In the genomic region with DNA sequence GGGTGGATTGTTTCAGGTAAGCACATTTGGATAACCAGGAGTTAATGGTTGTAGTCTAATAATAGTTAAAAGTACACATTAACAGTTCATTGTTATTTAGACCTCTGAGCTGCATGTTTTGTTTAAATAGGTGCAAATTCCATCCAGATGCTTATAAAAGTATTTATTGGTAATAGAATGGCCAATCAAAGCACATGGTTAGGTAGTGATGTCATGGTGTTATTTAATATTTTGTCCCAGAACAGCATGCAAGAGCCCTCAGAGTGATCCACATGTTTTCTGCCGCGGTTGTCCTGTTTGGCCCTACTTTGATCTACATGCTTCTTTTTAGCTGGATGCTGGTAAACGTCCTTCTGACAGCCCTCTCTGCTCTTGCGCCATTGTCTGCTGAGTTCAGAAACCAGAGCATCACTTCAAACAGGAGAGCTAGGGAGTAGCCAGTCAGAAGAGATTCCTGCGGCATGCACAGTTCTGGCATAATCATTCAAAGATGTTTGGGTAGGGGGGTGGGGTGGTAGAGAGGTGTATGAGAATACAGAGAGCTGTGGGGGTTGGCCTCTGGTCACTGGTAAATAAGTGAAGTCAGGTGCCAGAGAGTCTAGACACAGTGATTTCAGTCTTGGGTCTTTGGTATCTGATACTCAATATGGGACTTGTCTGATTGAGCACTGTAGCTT, we compare ENCODE assay signal across 15 mouse cellular contexts.
DNase-seq lines count a peak whose midpoint lies in the region; ATAC-seq and TF ChIP-seq lines count a peak whose summit lies in the region.
"Had no signal": no experiment of that assay in that cellular context is flagged by ENCODE, and none has a peak within 500 bp of the region (broad histone marks: within the 10 kb centered on the region; RNA-seq: fewer than 3 reads in every experiment).

No protein-coding gene starts in this region.

- 52% methylated on average over 5 of the region's 5 CpGs for whole genome bisulfite sequencing in kidney, embryonic 14.5 days
- WGBS in embryonic facial prominence, embryonic 12.5 days: 17% methylated on average over 5 of the region's 5 CpGs
- 12% methylated on average over 5 of the region's 5 CpGs for WGBS in limb, embryonic 14.5 days

- no peaks in the 10 kb centered on the region for H3K9me3 ChIP-seq in kidney, embryonic 14.5 days (ENCODE audit: control insufficient read depth, low read length)
- H3K9me3 ChIP-seq in embryonic facial prominence, embryonic 12.5 days: no peaks in the 10 kb centered on the region
- no peaks in the 10 kb centered on the region for H3K9me3 ChIP-seq in limb, embryonic 14.5 days (ENCODE audit: control insufficient read depth, low read length)
- H3K9me3 ChIP-seq: liver, embryonic 13.5 days had no signal

- no peak overlapping the region for H3K4me2 ChIP-seq in kidney, embryonic 14.5 days (replicated peaks; ENCODE audit: low read depth, low read length)
- no peak overlapping the region for H3K4me2 ChIP-seq in embryonic facial prominence, embryonic 12.5 days (replicated peaks)
- H3K4me2 ChIP-seq in limb, embryonic 14.5 days (replicated peaks; ENCODE audit: low read depth, low read length, severe bottlenecking): peak overlapping the region; percentile 32
- H3K4me2 ChIP-seq: liver, embryonic 13.5 days had no signal

- H3K4me1 ChIP-seq in kidney, embryonic 14.5 days (ENCODE audit: control insufficient read depth, insufficient read depth, low read length): no peaks in the 10 kb centered on the region
- peaks cover 11% of the 10 kb centered on the region for H3K4me1 ChIP-seq in embryonic facial prominence, embryonic 12.5 days
- H3K4me1 ChIP-seq in limb, embryonic 14.5 days (ENCODE audit: control insufficient read depth, insufficient read depth, low read length): peaks cover 9% of the 10 kb centered on the region
- H3K4me1 ChIP-seq: liver, embryonic 13.5 days had no signal

- no peak for TF ChIP-seq POLR2A in limb, embryonic 14.5 days (IDR thresholded peaks at IDR 0.05; ENCODE audit: borderline replicate concordance, extremely low read depth, insufficient read depth, insufficient read length)

- peaks cover 11% of the 10 kb centered on the region; the same call in 1 of the 2 replicates for H3K36me3 ChIP-seq in kidney, embryonic 14.5 days (ENCODE audit: control insufficient read depth, insufficient read depth, low read length)
- peaks cover 17% of the 10 kb centered on the region for H3K36me3 ChIP-seq in embryonic facial prominence, embryonic 12.5 days
- H3K36me3 ChIP-seq in limb, embryonic 14.5 days (ENCODE audit: control insufficient read depth, insufficient read depth, low read length): peaks cover 15% of the 10 kb centered on the region
- H3K36me3 ChIP-seq: liver, embryonic 13.5 days had no signal

- no peak overlapping the region for H3K4me3 ChIP-seq in kidney, embryonic 14.5 days (ENCODE audit: low read length)
- H3K4me3 ChIP-seq in embryonic facial prominence, embryonic 12.5 days: no peak overlapping the region
- no peak overlapping the region for H3K4me3 ChIP-seq in limb, embryonic 14.5 days (replicated peaks; ENCODE audit: low read length)
- H3K4me3 ChIP-seq: liver, embryonic 13.5 days had no signal

- no peak for DNase-seq in kidney, postnatal 36 days
- peak; percentile 82 for DNase-seq in embryo, embryonic 11 days
- DNase-seq in limb, embryonic 14.5 days (ENCODE audit: low spot score): peak; percentile 66
- DNase-seq in gastrocnemius, postnatal 10 days: no peak
- DNase-seq in gastrocnemius, adult 8-10 months (ENCODE audit: low spot score in 2 of 2): no peak
- DNase-seq: cerebellum, adult 11-12 months; cerebellum, postnatal 36 days; heart, adult 18-20 months; liver, embryonic 13.5 days; right cerebral cortex, adult 18-20 months; spleen, adult 18-20 months; thymus, postnatal 4 days had no signal

- no peak overlapping the region for H3K27ac ChIP-seq in kidney, embryonic 14.5 days (ENCODE audit: low read depth, low read length)
- peak overlapping the region; percentile 55; the same call in 1 of the 2 replicates for H3K27ac ChIP-seq in embryonic facial prominence, embryonic 12.5 days
- H3K27ac ChIP-seq in limb, embryonic 14.5 days (replicated peaks; ENCODE audit: low read depth, low read length): no peak overlapping the region
- H3K27ac ChIP-seq: kidney, postnatal 0 days; liver, embryonic 13.5 days had no signal

- H3K9ac ChIP-seq in kidney, embryonic 14.5 days (ENCODE audit: low read depth, low read length): no peak overlapping the region
- no peak overlapping the region for H3K9ac ChIP-seq in embryonic facial prominence, embryonic 12.5 days
- no peak overlapping the region for H3K9ac ChIP-seq in limb, embryonic 14.5 days (ENCODE audit: low read depth, low read length, severe bottlenecking)
- H3K9ac ChIP-seq: liver, embryonic 13.5 days had no signal

- no peaks in the 10 kb centered on the region for H3K27me3 ChIP-seq in kidney, embryonic 14.5 days (ENCODE audit: control insufficient read depth, insufficient read depth, low read length)
- no peaks in the 10 kb centered on the region for H3K27me3 ChIP-seq in embryonic facial prominence, embryonic 12.5 days
- H3K27me3 ChIP-seq in limb, embryonic 14.5 days (ENCODE audit: control insufficient read depth, insufficient read depth, low read length): no peaks in the 10 kb centered on the region
- H3K27me3 ChIP-seq: liver, embryonic 13.5 days had no signal

- ATAC-seq in kidney, embryonic 14.5 days (ENCODE audit: low FRiP score, low TSS enrichment): peak; percentile 71; the same call in 1 of the 2 replicates
- ATAC-seq in embryonic facial prominence, embryonic 12.5 days (ENCODE audit: insufficient number of reproducible peaks, insufficient read depth, low FRiP score, low TSS enrichment): peak; percentile 86
- ATAC-seq in limb, embryonic 14.5 days (ENCODE audit: low FRiP score, low read depth): peak; percentile 83

Comparison
In these comparisons a context has a peak if more than half of its experiments do, and no peak if none do; other contexts are left out.
1. DNase-seq: peak in embryo, embryonic 11 days (single experiment) and limb, embryonic 14.5 days (single experiment); none in kidney, postnatal 36 days (0 of 2), gastrocnemius, postnatal 10 days (single experiment) and gastrocnemius, adult 8-10 months (0 of 2).
2. Peak in every context shown above with its lines, with median percentiles within 50 percentile points of each other: ATAC-seq.